Mouse (Mus musculus) kidney, adult 2 months (tissue): ENCODE measurements at regions not wholly inside any gene's neighbourhood (a gene's known extent, or its start where the extent isn't known, plus 50 kb on each side); places are given as distances from the start of the nearest gene placed in this dataset.

Source experiments
- DNase-seq: peaks from one replicate; pipeline ENCODE4 v3.0.0; 2021
- H3K27ac ChIP-seq: fragments of 200-500 bp; 2 replicates; pipeline ENCODE4 v1.5.1; 2012; ENCODE audit warnings: low read depth, low read length, control low read depth, inconsistent platforms; ENCODE audit not compliant: insufficient read depth
- H3K27me3 ChIP-seq: fragments of 200-500 bp; replicated peaks from 2 replicates; pipeline ENCODE4 v1.6.1; 2012; ENCODE audit warnings: mild to moderate bottlenecking, moderate library complexity, low read length, inconsistent platforms; ENCODE audit not compliant: control insufficient read depth, insufficient read depth
- H3K36me3 ChIP-seq: fragments of 200-500 bp; 2 replicates; pipeline ENCODE4 v1.6.1; 2012; ENCODE audit warnings: mild to moderate bottlenecking, moderate library complexity, low read length, inconsistent platforms; ENCODE audit not compliant: control insufficient read depth, insufficient read depth
- H3K4me1 ChIP-seq: fragments of 200-500 bp; 2 replicates; pipeline ENCODE4 v1.6.1; 2011; ENCODE audit warnings: low read length; ENCODE audit not compliant: control insufficient read depth, insufficient read depth
- H3K4me3 ChIP-seq: fragments of 200-500 bp; 2 replicates; pipeline ENCODE4 v1.5.1; 2011; ENCODE audit warnings: mild to moderate bottlenecking, low read depth, low read length, control low read depth; ENCODE audit not compliant: insufficient read depth
- CTCF ChIP-seq: fragments of 200-500 bp; conservative IDR thresholded peaks from 2 replicates; pipeline ENCODE4 v1.5.1; 2011; ENCODE audit warnings: low read depth, mild to moderate bottlenecking, control low read depth, low read length, moderate library complexity, mixed read lengths; ENCODE audit not compliant: insufficient read depth, insufficient read length
- POLR2A ChIP-seq: fragments of 200-500 bp; IDR thresholded peaks from one replicate; pipeline ENCODE4 v1.6.1; 2011; ENCODE audit warnings: low read depth, low read length, control low read depth
- WGBS: fragments of 180-500 bp; shearing (Covaris S2); methylation state at CpG from one replicate; pipeline ENCODE4 v1.1.7; 2018; 5-methylcytosine and 5-hydroxymethylcytosine counted together

- no peak for TF ChIP-seq POLR2A
- no peak; the same call in 1 of the 2 replicates for TF ChIP-seq CTCF
- Histone ChIP-seq H3K4me1 (no peaks in the 10 kb centered on the region), H3K4me3 (no peak overlapping the region), H3K36me3 (no peaks in the 10 kb centered on the region), H3K27me3 (no peaks in the 10 kb centered on the region), H3K27ac (no peak overlapping the region)
- WGBS = 39% methylated on average over 10 of the region's 10 CpGs
- peak; percentile 12 for DNase-seq
Measured at GRCm38 (mm10) chr3:115553848-115554515, 160.9 kb downstream of the S1pr1 start.

- H3K27me3 ChIP-seq = no peaks in the 10 kb centered on the region
- no peaks in the 10 kb centered on the region for H3K36me3 ChIP-seq
- TF ChIP-seq CTCF (no peak), POLR2A (no peak)
- DNase-seq = peak; percentile 27
- H3K27ac ChIP-seq = no peak overlapping the region
- no peak overlapping the region for H3K4me3 ChIP-seq
- WGBS = 90% methylated on average over 1 of the region's 1 CpGs
- no peaks in the 10 kb centered on the region for H3K4me1 ChIP-seq
Measured at GRCm38 (mm10) chr3:115541789-115542188, 173.1 kb downstream of the S1pr1 start.

- TF ChIP-seq POLR2A = no peak
- TF ChIP-seq CTCF = no peak
- H3K4me1 ChIP-seq = no peaks in the 10 kb centered on the region
- no peak for DNase-seq
- H3K27ac ChIP-seq = no peak overlapping the region
- no peaks in the 10 kb centered on the region for H3K36me3 ChIP-seq
- WGBS = 68% methylated on average over 6 of the region's 6 CpGs
- no peaks in the 10 kb centered on the region for H3K27me3 ChIP-seq
- no peak overlapping the region for H3K4me3 ChIP-seq
Measured at GRCm38 (mm10) chr3:115538355-115538754, 176.5 kb downstream of the S1pr1 start.

GRCm38 (mm10) chr3:115532141-115532735, 182.6 kb downstream of the S1pr1 start:
- Histone ChIP-seq H3K4me1 (no peaks in the 10 kb centered on the region), H3K4me3 (no peak overlapping the region), H3K27me3 (no peaks in the 10 kb centered on the region), H3K27ac (no peak overlapping the region), H3K36me3 (no peaks in the 10 kb centered on the region)
- DNase-seq = no peak
- WGBS = 50% methylated on average over 18 of the region's 18 CpGs
- TF ChIP-seq POLR2A (no peak), CTCF (no peak)

- 63% methylated on average over 3 of the region's 3 CpGs for WGBS
Measured at GRCm38 (mm10) chr3:115530441-115530840, 184.4 kb downstream of the S1pr1 start.

GRCm38 (mm10) chr3:115529918-115530317, 185.0 kb downstream of the S1pr1 start:
- 28% methylated on average over 4 of the region's 4 CpGs for WGBS
- H3K27me3 ChIP-seq = no peaks in the 10 kb centered on the region
- no peak for DNase-seq
- TF ChIP-seq POLR2A (no peak), CTCF (peak; percentile 44)
- H3K4me3 ChIP-seq = no peak overlapping the region
- H3K36me3 ChIP-seq = no peaks in the 10 kb centered on the region
- no peak overlapping the region for H3K27ac ChIP-seq
- H3K4me1 ChIP-seq = no peaks in the 10 kb centered on the region

More at GRCm38 (mm10) chr3:115530441-115530840, 184.4 kb downstream of the S1pr1 start:
- Histone ChIP-seq H3K27ac (no peak overlapping the region), H3K36me3 (no peaks in the 10 kb centered on the region), H3K27me3 (no peaks in the 10 kb centered on the region), H3K4me1 (no peaks in the 10 kb centered on the region), H3K4me3 (no peak overlapping the region)
- no peak for DNase-seq
- no peak for TF ChIP-seq CTCF
- TF ChIP-seq POLR2A = no peak

- H3K4me1 ChIP-seq = no peaks in the 10 kb centered on the region
- no peak for DNase-seq
- H3K36me3 ChIP-seq = no peaks in the 10 kb centered on the region
- no peaks in the 10 kb centered on the region for H3K27me3 ChIP-seq
- H3K4me3 ChIP-seq = no peak overlapping the region
- WGBS = 67% methylated on average over 2 of the region's 2 CpGs
- no peak overlapping the region for H3K27ac ChIP-seq
- TF ChIP-seq POLR2A (no peak), CTCF (no peak)
Measured at GRCm38 (mm10) chr3:115523515-115523914, 191.4 kb downstream of the S1pr1 start.
